Mouse (Mus musculus): ENCODE data around the gene Rai14. TPM values are rescaled to one million over a fixed set of nuclear protein-coding genes. Genes with fewer than 3 reads are reported as not detected.

Rai14 gene
- 22.7 TPM for polyA plus RNA-seq (2014; fragmentation: Illumina TruSeq; extraction: RNeasy Lipid Tissue Mini Kit (QIAGEN cat#74804); ENCODE audit: insufficient read depth, low read depth, low replicate concordance)

GRCm38 (mm10) chr15:10714409-10715138, at the start of gene Rai14:
Gene Rai14 (minus strand): TSS chr15:10714624.

DNA sequence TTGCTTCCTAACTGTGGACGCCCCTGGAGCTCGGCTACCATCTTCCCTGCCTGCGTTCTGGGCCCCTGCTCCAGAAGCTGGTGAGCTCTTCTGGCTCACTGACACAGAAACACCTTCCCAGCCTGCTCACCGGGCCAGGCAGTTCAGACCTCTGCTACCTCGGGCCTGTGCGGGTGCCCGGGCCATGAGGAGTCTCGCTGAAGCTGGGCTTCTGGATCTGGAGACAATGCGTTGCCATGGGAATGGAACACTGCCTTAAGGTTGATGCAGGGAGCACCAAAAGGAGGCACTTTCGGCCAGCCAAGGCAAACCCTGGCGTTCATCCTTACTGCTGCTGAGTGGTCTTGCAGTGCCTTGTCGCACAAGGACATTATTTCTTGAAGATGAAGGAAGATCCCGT, 156.0 kb downstream of the Rai14 start, which contains the start of gene Ttc23l:
Gene Ttc23l, minus strand, starts transcription at position 204 of the 400 bp plus-strand sequence.

Other genes starting within 250 kb of the Rai14 start
- 15.6 TPM for gene Dnajc21, start 244.1 kb downstream of the Rai14 start, polyA plus RNA-seq (2014; fragmentation: Illumina TruSeq; extraction: RNeasy Lipid Tissue Mini Kit (QIAGEN cat#74804); ENCODE audit: insufficient read depth, low read depth, low replicate concordance)
- 18.7 TPM for gene Brix1, start 228.7 kb downstream of the Rai14 start, polyA plus RNA-seq (2014; fragmentation: Illumina TruSeq; extraction: RNeasy Lipid Tissue Mini Kit (QIAGEN cat#74804); ENCODE audit: insufficient read depth, low read depth, low replicate concordance)
- 13.7 TPM for gene Rad1, start 228.6 kb downstream of the Rai14 start, polyA plus RNA-seq (2014; fragmentation: Illumina TruSeq; extraction: RNeasy Lipid Tissue Mini Kit (QIAGEN cat#74804); ENCODE audit: insufficient read depth, low read depth, low replicate concordance)
- gene Ttc23l, start 156.0 kb downstream of the Rai14 start, polyA plus RNA-seq (2014; fragmentation: Illumina TruSeq; extraction: RNeasy Lipid Tissue Mini Kit (QIAGEN cat#74804); ENCODE audit: insufficient read depth, low read depth, low replicate concordance), result not detected
- 1.2 TPM for gene C1qtnf3, start 237.7 kb upstream of the Rai14 start, polyA plus RNA-seq (2014; fragmentation: Illumina TruSeq; extraction: RNeasy Lipid Tissue Mini Kit (QIAGEN cat#74804); ENCODE audit: insufficient read depth, low read depth, low replicate concordance)

All from lung, adult 10 weeks (tissue).